Mouse (Mus musculus): Measurements from ENCODE around the gene Naa35. TPM values are rescaled to one million over a fixed set of nuclear protein-coding genes. Genes with fewer than 3 reads are reported as not detected.
A peak's percentile ranks its signal among the peaks of the same experiment; 100 is the strongest.

Naa35 gene
- polyA plus RNA-seq, 1 experiment from 2014 or later: 73.0 TPM

- H3K4me2 ChIP-seq (ENCODE audit: low read depth, low read length): no peak overlapping the region
- H3K36me3 ChIP-seq (ENCODE audit: control insufficient read depth, insufficient read depth, low read length): no peaks in the 10 kb centered on the region
- WGBS: 81% methylated on average over 5 of the region's 5 CpGs
- no peak for ATAC-seq (ENCODE audit: insufficient read depth, low FRiP score)
- no peaks in the 10 kb centered on the region for H3K9me3 ChIP-seq (replicated peaks; ENCODE audit: control insufficient read depth, low read length)
- H3K4me1 ChIP-seq (ENCODE audit: control insufficient read depth, insufficient read depth, low read length): peaks cover 20% of the 10 kb centered on the region
- no peaks in the 10 kb centered on the region for H3K27me3 ChIP-seq (ENCODE audit: control insufficient read depth, insufficient read depth, low read length)
- H3K27ac ChIP-seq (ENCODE audit: low read length): no peak overlapping the region
- H3K4me3 ChIP-seq (replicated peaks; ENCODE audit: low read length): no peak overlapping the region
- no peak overlapping the region for H3K9ac ChIP-seq (ENCODE audit: low read length)
These were observed 32.8 kb upstream of the Naa35 start for GRCm38 (mm10) chr13:59552286-59552685.

DNA sequence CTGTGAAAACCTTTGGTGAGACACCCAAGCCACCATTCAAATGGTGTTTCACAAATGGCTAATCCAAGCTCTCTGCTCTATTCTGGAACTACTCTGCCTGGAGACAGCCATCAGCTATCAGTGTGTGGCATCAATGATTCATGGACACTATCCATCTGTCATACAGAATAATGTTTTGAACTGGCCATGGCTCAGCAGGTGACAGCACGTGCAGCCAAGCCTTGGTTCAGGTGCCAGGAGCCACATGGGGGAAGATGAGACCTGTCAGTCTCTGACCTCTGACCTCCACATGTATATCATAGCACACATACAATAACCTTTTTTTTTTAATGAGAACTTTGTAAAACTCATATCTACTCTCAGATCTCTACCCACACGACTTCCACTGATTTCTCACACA lies 32.3 kb upstream of the Naa35 start:
- no peak overlapping the region for H3K4me3 ChIP-seq (replicated peaks; ENCODE audit: low read length)
- no peak overlapping the region for H3K27ac ChIP-seq (ENCODE audit: low read length)
- H3K9ac ChIP-seq (ENCODE audit: low read length): no peak overlapping the region
- 51% methylated on average over 2 of the region's 2 CpGs for WGBS
- H3K27me3 ChIP-seq (ENCODE audit: control insufficient read depth, insufficient read depth, low read length): no peaks in the 10 kb centered on the region
- H3K9me3 ChIP-seq (replicated peaks; ENCODE audit: control insufficient read depth, low read length): no peaks in the 10 kb centered on the region
- ATAC-seq (ENCODE audit: insufficient read depth, low FRiP score): no peak
- no peak overlapping the region for H3K4me2 ChIP-seq (ENCODE audit: low read depth, low read length)
- H3K36me3 ChIP-seq (ENCODE audit: control insufficient read depth, insufficient read depth, low read length): no peaks in the 10 kb centered on the region
- H3K4me1 ChIP-seq (ENCODE audit: control insufficient read depth, insufficient read depth, low read length): peaks cover 20% of the 10 kb centered on the region

DNA sequence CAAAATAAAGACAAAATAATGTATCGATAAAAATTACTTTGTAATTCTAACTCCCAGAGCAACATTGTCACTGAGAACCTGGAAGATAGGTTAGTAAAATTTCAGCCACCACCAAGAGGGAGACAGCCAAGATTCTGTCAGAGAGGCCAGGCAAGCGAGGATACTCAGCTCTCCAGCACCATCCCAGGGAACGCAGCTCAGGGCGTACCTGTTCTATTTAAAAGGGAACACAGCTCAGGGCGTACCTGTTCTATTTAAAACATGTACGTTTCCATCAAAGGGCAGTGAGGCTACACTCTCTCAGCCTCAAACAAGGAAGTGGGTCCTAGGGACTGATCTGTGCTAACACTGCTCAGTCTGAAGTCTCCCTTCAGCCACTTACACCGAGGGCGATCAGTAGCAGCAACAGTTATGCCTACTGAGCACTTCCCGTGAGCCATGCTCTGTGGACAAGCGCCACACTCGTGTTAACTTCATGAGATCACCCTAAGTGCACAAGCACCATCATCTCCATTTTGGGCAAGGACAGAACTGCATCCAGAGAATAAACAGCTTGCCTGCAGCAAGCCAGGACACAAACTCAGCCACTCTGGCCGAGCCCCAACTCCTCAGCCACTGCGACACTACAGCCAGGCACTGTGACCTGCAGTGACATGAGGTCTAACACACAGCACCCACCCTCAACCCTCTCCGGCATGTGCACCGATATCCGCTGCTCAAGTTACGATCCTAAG lies 30.1 kb upstream of the Naa35 start:
- 53% methylated on average over 17 of the region's 17 CpGs for WGBS
- Histone ChIP-seq H3K9me3 (replicated peaks; ENCODE audit: control insufficient read depth, low read length) (no peaks in the 10 kb centered on the region), H3K36me3 (ENCODE audit: control insufficient read depth, insufficient read depth, low read length) (no peaks in the 10 kb centered on the region), H3K4me3 (replicated peaks; ENCODE audit: low read length) (peak overlapping the region; percentile 84; the same call in 1 of the 2 replicates), H3K4me2 (ENCODE audit: low read depth, low read length) (peak overlapping the region; percentile 87), H3K27me3 (ENCODE audit: control insufficient read depth, insufficient read depth, low read length) (no peaks in the 10 kb centered on the region), H3K9ac (ENCODE audit: low read length) (peak overlapping the region; percentile 37), H3K27ac (ENCODE audit: low read length) (no peak overlapping the region; the same call in 1 of the 2 replicates), H3K4me1 (ENCODE audit: control insufficient read depth, insufficient read depth, low read length) (peaks cover 11% of the 10 kb centered on the region)
- ATAC-seq (ENCODE audit: insufficient read depth, low FRiP score): 0 out of 2 replicates have a peak, but pooled peaks have one; percentile 14

- H3K27me3 ChIP-seq (ENCODE audit: control insufficient read depth, insufficient read depth, low read length): no peaks in the 10 kb centered on the region
- no peaks in the 10 kb centered on the region for H3K36me3 ChIP-seq (ENCODE audit: control insufficient read depth, insufficient read depth, low read length)
- H3K4me1 ChIP-seq (ENCODE audit: control insufficient read depth, insufficient read depth, low read length): peaks cover 11% of the 10 kb centered on the region
- H3K9me3 ChIP-seq (replicated peaks; ENCODE audit: control insufficient read depth, low read length): no peaks in the 10 kb centered on the region
- H3K9ac ChIP-seq (ENCODE audit: low read length): peak overlapping the region; percentile 37
- peak overlapping the region; percentile 84 for H3K4me3 ChIP-seq (replicated peaks; ENCODE audit: low read length)
- H3K4me2 ChIP-seq (ENCODE audit: low read depth, low read length): peak overlapping the region; percentile 87
- 67% methylated on average over 8 of the region's 8 CpGs for WGBS
- ATAC-seq (ENCODE audit: insufficient read depth, low FRiP score): no peak
- H3K27ac ChIP-seq (ENCODE audit: low read length): no peak overlapping the region
These were observed 29.4 kb upstream of the Naa35 start for GRCm38 (mm10) chr13:59555613-59556192.

DNA sequence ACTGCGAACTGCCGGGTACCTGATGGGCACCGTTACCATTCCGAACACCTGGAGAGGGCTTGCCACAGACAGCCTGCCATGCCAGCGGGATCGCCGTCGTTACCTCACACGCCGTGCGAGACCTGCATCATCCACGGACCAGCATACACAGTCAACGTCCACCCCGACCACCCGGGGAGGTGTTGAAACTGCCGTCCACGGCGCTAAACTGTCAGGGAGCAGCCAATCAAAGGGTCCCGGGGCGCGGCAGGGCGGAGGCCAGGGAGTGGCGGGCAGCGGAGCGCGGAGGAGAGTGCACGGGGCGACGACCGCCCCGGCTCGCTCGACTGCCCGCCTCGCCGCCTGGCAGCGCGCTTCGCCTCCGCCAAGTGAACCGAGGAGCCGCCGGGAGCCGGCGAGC lies 28.4 kb upstream of the Naa35 start:
- WGBS: under 1% methylated on average over 41 of the region's 45 CpGs
- peak overlapping the region; percentile 84 for H3K4me3 ChIP-seq (replicated peaks; ENCODE audit: low read length)
- H3K4me2 ChIP-seq (ENCODE audit: low read depth, low read length): peak overlapping the region; percentile 87
- no peaks in the 10 kb centered on the region for H3K9me3 ChIP-seq (replicated peaks; ENCODE audit: control insufficient read depth, low read length)
- H3K4me1 ChIP-seq (ENCODE audit: control insufficient read depth, insufficient read depth, low read length): peaks cover 11% of the 10 kb centered on the region
- peak overlapping the region; percentile 89 for H3K9ac ChIP-seq (ENCODE audit: low read length)
- peak; percentile 69 for ATAC-seq (ENCODE audit: insufficient read depth, low FRiP score)
- no peaks in the 10 kb centered on the region for H3K36me3 ChIP-seq (ENCODE audit: control insufficient read depth, insufficient read depth, low read length)
- peak overlapping the region; percentile 66 for H3K27ac ChIP-seq (ENCODE audit: low read length)
- no peaks in the 10 kb centered on the region for H3K27me3 ChIP-seq (ENCODE audit: control insufficient read depth, insufficient read depth, low read length)

DNA sequence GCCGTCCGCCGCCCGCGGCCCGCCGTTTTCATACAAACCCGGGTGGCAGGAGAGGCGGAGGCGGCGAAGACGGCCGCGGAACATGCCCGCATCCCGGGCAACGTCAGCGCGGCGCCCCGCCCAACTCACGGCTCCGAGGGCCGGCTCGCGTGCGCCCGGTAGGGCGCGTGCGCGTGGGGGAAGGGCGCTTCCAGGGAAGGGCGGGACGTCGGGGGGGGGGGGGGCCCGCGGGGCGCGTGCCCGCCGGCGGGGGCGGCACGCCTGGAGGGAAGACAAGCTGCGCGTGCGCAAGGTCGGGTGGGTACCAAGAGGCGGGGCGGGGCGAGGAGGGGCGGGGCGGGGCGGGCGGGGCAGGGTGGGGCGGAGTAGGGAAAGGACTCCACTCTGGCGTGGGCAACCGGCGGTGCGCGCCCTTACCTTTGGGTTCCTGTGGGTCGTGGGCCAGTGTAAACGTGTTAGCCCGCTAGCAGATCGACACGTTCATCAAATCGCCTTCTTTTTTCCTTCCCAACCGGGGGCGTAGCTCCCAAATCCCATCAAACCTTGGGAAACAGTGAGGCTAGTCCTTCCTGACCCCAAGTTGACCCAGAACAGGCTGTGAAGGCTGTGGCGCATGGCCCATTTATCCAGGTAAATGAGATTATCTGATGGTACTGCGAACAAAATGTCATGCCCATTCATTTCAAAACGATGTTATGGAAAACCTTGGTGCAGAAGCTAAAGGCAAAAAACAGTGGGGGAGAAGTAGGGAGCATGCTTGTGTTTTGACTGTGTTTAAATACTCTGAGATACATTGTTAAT lies 27.7 kb upstream of the Naa35 start:
- ATAC-seq (ENCODE audit: insufficient read depth, low FRiP score): peak; percentile 93
- Histone ChIP-seq H3K9me3 (replicated peaks; ENCODE audit: control insufficient read depth, low read length) (no peaks in the 10 kb centered on the region), H3K4me1 (ENCODE audit: control insufficient read depth, insufficient read depth, low read length) (peaks cover 11% of the 10 kb centered on the region), H3K4me3 (replicated peaks; ENCODE audit: low read length) (peak overlapping the region; percentile 84), H3K36me3 (ENCODE audit: control insufficient read depth, insufficient read depth, low read length) (no peaks in the 10 kb centered on the region), H3K27ac (ENCODE audit: low read length) (peak overlapping the region; percentile 66), H3K27me3 (ENCODE audit: control insufficient read depth, insufficient read depth, low read length) (no peaks in the 10 kb centered on the region), H3K9ac (ENCODE audit: low read length) (peak overlapping the region; percentile 89), H3K4me2 (ENCODE audit: low read depth, low read length) (peak overlapping the region; percentile 87)
- under 1% methylated on average over 46 of the region's 73 CpGs for WGBS

DNA sequence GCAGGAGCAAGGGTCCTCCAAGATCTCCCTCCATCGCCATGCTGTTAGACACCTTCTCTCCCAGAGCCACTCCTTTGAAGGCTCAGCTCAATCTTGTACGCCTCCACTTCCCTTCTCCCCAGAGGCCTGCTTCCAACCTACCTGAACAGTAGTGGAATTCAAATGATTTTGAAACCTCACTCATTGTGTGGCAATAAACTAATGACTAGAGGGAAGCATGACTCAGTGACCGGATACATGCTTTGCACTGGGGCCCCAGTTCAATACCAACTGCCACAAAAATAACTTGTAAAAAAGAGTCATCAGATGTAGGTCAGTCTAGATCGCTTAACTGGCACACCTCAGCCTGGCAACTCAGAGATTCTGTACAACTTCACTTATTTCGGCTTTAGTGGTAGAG lies 26.3 kb upstream of the Naa35 start:
- no peak for ATAC-seq (ENCODE audit: insufficient read depth, low FRiP score)
- Histone ChIP-seq H3K36me3 (ENCODE audit: control insufficient read depth, insufficient read depth, low read length) (no peaks in the 10 kb centered on the region), H3K4me1 (ENCODE audit: control insufficient read depth, insufficient read depth, low read length) (peaks cover 11% of the 10 kb centered on the region), H3K9ac (ENCODE audit: low read length) (no peak overlapping the region), H3K27me3 (ENCODE audit: control insufficient read depth, insufficient read depth, low read length) (no peaks in the 10 kb centered on the region), H3K27ac (ENCODE audit: low read length) (no peak overlapping the region), H3K9me3 (replicated peaks; ENCODE audit: control insufficient read depth, low read length) (no peaks in the 10 kb centered on the region), H3K4me3 (replicated peaks; ENCODE audit: low read length) (no peak overlapping the region), H3K4me2 (ENCODE audit: low read depth, low read length) (no peak overlapping the region)
- 89% methylated on average over 5 of the region's 5 CpGs for WGBS

DNA sequence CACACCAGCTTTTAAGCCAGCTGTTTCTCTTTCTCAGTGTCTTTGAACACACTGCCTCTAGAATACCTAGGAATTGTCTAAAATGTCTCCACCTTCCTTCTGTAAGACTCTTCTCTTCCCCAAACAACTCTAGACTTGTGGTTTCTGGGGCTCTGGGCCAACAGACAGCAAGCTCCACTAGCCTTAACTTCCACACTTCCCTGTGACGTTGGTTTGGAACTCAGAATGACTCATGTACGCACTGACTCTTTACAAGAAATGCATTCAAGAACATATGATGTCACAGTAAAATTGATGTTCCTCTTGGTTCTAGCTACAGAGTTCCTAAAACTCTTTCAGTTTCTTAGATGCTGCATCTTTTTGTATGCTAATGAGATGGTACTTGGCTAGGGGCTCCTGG lies 22.6 kb upstream of the Naa35 start:
- Histone ChIP-seq H3K4me1 (ENCODE audit: control insufficient read depth, insufficient read depth, low read length) (no peaks in the 10 kb centered on the region), H3K36me3 (ENCODE audit: control insufficient read depth, insufficient read depth, low read length) (no peaks in the 10 kb centered on the region), H3K9me3 (replicated peaks; ENCODE audit: control insufficient read depth, low read length) (no peaks in the 10 kb centered on the region), H3K4me2 (ENCODE audit: low read depth, low read length) (no peak overlapping the region), H3K4me3 (replicated peaks; ENCODE audit: low read length) (no peak overlapping the region), H3K9ac (ENCODE audit: low read length) (no peak overlapping the region), H3K27ac (ENCODE audit: low read length) (no peak overlapping the region), H3K27me3 (ENCODE audit: control insufficient read depth, insufficient read depth, low read length) (no peaks in the 10 kb centered on the region)
- ATAC-seq (ENCODE audit: insufficient read depth, low FRiP score): no peak
- WGBS: 75% methylated on average over 2 of the region's 2 CpGs

DNA sequence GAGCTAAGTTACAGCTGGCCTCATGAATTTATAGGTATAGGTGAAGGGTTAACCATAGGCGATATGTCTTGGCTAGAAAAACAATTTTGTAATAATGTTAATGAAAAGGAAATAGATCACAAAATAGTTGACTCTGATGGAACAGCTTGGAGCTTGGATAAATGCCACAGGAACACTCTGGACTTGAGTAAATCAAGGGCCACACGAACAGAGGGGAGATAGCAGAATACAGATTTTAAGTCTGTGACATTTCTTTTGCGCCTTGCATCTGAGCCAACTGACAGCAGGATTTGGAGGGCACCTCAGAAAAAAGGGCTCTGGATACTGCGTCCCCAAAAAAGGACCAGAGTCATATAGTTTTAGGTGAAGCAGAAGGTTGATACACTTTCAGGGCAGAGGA lies 20.6 kb upstream of the Naa35 start:
- Histone ChIP-seq H3K4me1 (ENCODE audit: control insufficient read depth, insufficient read depth, low read length) (no peaks in the 10 kb centered on the region), H3K4me2 (ENCODE audit: low read depth, low read length) (no peak overlapping the region), H3K27me3 (ENCODE audit: control insufficient read depth, insufficient read depth, low read length) (no peaks in the 10 kb centered on the region), H3K27ac (ENCODE audit: low read length) (no peak overlapping the region), H3K4me3 (replicated peaks; ENCODE audit: low read length) (no peak overlapping the region), H3K9ac (ENCODE audit: low read length) (no peak overlapping the region), H3K36me3 (ENCODE audit: control insufficient read depth, insufficient read depth, low read length) (no peaks in the 10 kb centered on the region), H3K9me3 (replicated peaks; ENCODE audit: control insufficient read depth, low read length) (no peaks in the 10 kb centered on the region)
- 75% methylated on average over 4 of the region's 4 CpGs for WGBS
- ATAC-seq (ENCODE audit: insufficient read depth, low FRiP score): no peak

All from stomach, embryonic 16.5 days (tissue).